Mouse (Mus musculus) layer of hippocampus, adult 2 months (tissue): ENCODE results near the gene Rab33a. TPM values are rescaled to one million over a fixed set of nuclear protein-coding genes. Genes with fewer than 3 reads are reported as not detected.

Experiments used
- DNase-seq, 2 experiments: peaks; one replicate each; pipeline ENCODE4 v3.0.0; 2022; ENCODE audit warnings: low spot score in 2 of 2
- H3K27ac ChIP-seq: fragments of 200-600 bp; 2 replicates; pipeline ENCODE4 v1.8.1; 2022
- H3K4me3 ChIP-seq: fragments of 200-600 bp; 2 replicates; pipeline ENCODE4 v1.8.1; 2022; ENCODE audit warnings: mild to moderate bottlenecking
- CTCF ChIP-seq: fragments of 200-600 bp; conservative IDR thresholded peaks from 2 replicates; pipeline ENCODE4 v1.8.1; 2022; ENCODE audit warnings: antibody characterized with exemption, mild to moderate bottlenecking, moderate library complexity
- long read RNA-seq, 2 experiments: library from polyadenylated mRNA; stranded (forward); transcript quantifications; one replicate each; pipeline ENCODE4 v2.0.0; 2021; ENCODE audit warnings: borderline mapping rate in 2 of 2
- total RNA-seq, 2 experiments: library from RNA; stranded (reverse); gene quantifications; 2 replicates each; pipeline ENCODE4 v1.2.3; 2021

The Rab33a gene
- 10 to 100 TPM; 22.1 to 24.3 TPM for total RNA-seq
- long read RNA-seq, experiment 1, transcript Rab33a-201 (2 exons, 1,158 nt): major isoform, 9 of 11 reads
- long read RNA-seq, experiment 1, partial matches to known transcripts: 0 of 11 reads
- long read RNA-seq, experiment 1, other reads (novel, unspliced or antisense): 2 of 11 reads
- long read RNA-seq, experiment 2, transcript Rab33a-201 (2 exons, 1,158 nt): major isoform, 9 of 14 reads
- long read RNA-seq, experiment 2, partial matches to known transcripts: 0 of 14 reads
- long read RNA-seq, experiment 2, other reads (novel, unspliced or antisense): 5 of 14 reads

DNA sequence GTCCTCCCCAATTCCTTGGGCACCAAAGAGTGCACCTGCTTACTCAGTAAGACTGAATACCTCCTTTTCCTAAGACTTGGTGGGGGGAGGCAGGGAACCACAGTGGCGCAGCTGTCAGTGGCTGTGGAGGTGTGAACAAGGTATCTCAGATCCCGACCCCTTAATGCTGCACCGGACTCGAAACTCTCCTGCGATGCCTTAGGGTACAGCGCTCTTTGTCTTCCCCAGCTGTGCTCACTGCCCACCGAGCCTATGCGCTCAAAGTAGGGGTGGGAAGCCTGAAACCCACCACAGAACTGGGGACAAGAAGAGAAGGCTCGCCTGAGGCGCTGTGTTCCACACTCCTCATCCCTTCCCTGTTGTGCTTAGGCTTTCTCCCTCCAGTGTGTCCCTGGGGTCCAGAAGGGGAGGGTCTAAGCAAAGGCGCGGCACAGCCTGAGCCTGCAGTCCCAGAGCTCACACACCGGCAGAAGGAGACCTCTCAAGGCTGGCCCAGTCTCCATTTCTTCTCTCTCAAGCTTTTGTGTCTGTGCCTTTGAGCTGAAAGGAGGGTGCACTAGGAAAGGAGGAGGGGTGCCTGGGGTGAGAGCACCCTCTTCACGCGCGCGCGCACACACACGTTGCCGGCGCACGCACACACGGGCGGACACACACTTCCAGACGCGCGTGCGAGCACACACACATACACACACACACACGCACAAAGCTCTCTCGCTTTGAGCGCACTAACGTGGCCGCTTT lies at the start of gene Rab33a:
Rab33a (plus strand) TSS at position 478 of the 741 bp plus-strand sequence.
- no peak for TF ChIP-seq CTCF
- Histone ChIP-seq H3K4me3 (peak within 1 kb of the TSS; percentile 63), H3K27ac (peak within 1 kb of the TSS; percentile 85)
- DNase-seq: peak; percentile 38 to 56

- Histone ChIP-seq H3K27ac (no peak overlapping the region), H3K4me3 (no peak overlapping the region)
- DNase-seq: no peak
- TF ChIP-seq CTCF: no peak
Measured at GRCm38 (mm10) chrX:48481095-48481494, 38.0 kb upstream of the Rab33a start.

- no peak for DNase-seq
- TF ChIP-seq CTCF: no peak
- no peak overlapping the region for H3K4me3 ChIP-seq
- no peak overlapping the region for H3K27ac ChIP-seq
Measured at GRCm38 (mm10) chrX:48481687-48482086, 37.4 kb upstream of the Rab33a start.

GRCm38 (mm10) chrX:48493763-48494162 lies 25.3 kb upstream of the Rab33a start:
- no peak overlapping the region for H3K27ac ChIP-seq
- no peak overlapping the region for H3K4me3 ChIP-seq
- no peak for DNase-seq
- TF ChIP-seq CTCF: no peak

- no peak for TF ChIP-seq CTCF
- H3K27ac ChIP-seq: peak within 1 kb of the TSS; percentile 78
- peak; percentile 83 to 93 for DNase-seq
- peak within 1 kb of the TSS; percentile 69 for H3K4me3 ChIP-seq
Measured at GRCm38 (mm10) chrX:48513166-48513807, 5.8 kb upstream of the Rab33a start, which contains the start of gene Aifm1. Gene Aifm1, minus strand, starts transcription at chrX:48513563.

DNA sequence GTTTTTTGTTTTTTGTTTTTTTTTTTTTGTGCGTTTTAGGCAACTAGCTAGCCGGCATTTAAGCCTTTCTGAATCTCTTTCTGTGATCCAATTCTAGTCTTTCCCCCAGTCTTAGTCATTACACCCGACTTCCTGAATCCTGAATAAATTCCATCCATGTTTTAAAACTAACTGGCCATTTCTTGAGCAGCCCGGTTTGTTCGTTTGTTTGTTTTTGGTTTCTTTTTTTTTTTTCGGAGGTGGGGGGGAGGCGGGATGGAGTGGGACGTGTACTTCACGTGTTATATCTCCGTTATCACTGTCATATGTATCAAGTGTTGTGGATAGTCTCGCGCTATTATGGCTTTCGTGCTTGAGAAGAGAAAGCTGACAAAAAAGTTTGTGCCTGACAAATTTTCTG lies 5.3 kb upstream of the Rab33a start:
- H3K4me3 ChIP-seq: peak overlapping the region; percentile 69
- TF ChIP-seq CTCF: no peak
- DNase-seq: no peak
- H3K27ac ChIP-seq: peak overlapping the region; percentile 73

DNA sequence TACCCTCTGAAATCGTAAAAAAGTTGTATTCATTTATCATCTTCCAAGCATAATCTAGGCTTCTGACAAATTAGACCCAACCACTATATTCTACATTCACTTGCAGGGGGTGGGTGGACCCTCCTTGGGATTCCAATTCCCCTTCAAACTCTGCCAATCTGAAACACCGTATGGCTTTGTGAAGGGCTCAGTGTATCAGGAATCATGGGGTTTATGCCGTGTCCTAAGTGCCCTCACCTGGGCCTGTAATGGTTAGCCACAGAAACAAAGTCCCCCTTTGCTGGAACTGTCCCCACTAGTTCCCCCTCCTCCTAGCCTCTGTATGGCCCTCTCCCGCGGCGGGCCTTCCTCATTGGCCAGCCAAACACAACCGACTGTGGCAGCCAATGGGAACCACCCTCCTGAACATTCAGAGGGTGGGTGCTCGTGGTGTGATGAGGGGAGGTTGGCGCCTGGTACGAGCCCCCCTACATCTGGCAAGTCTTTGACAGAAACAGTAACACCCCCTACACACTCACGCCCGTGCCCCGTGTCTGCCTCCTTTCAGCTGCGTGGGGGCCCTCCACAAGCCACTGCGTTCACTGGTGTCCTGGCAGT lies 776 bp upstream of the Rab33a start:
- peak; percentile 27 for DNase-seq
- Histone ChIP-seq H3K4me3 (peak overlapping the region; percentile 63), H3K27ac (peak overlapping the region; percentile 85)
- no peak for TF ChIP-seq CTCF

DNA sequence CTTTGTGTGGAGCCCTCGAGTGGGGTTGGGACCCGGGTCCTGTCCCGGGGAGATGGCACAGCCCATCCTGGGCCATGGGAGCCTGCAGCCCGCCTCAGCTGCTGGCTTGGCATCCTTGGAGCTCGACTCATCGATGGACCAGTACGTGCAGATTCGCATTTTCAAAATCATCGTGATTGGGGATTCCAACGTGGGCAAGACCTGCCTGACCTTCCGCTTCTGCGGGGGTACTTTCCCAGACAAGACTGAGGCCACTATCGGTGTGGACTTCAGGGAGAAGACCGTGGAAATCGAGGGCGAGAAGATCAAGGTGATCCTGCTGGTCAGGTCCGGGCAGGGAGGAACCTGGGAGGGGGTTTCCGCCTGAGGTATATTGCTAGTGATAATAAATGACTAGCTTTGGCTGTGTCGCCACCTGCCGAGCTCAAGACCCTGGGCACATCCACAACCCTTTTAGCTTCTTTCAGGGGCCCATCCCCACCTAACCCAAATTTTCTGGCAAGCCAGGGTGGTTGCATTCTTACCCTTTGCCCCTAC lies 532 bp downstream of the Rab33a start:
- no peak for DNase-seq
- Histone ChIP-seq H3K27ac (peak overlapping the region; percentile 85), H3K4me3 (peak overlapping the region; percentile 63)
- TF ChIP-seq CTCF: peak; percentile 26

DNA sequence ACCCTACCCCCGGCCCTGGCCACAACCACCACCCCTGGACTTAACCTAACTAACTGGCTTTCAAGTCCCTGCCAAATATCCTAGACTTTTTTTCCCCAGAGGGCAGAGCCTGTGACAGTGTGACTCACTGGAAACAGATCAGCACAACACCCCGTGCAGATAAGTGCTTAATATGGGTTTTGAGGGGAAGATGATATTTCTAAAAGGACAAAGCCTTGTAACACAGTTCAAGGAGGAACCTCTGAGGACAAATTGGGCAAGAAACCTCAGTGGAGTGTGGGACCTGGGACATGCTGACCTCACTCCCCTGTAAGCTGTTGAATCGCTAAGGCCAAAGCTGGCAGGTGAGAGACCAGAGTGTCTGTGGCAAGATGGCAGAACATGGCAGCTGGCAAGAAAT lies 2.6 kb downstream of the Rab33a start:
- H3K27ac ChIP-seq: no peak overlapping the region
- TF ChIP-seq CTCF: no peak
- H3K4me3 ChIP-seq: no peak overlapping the region
- DNase-seq: no peak

DNA sequence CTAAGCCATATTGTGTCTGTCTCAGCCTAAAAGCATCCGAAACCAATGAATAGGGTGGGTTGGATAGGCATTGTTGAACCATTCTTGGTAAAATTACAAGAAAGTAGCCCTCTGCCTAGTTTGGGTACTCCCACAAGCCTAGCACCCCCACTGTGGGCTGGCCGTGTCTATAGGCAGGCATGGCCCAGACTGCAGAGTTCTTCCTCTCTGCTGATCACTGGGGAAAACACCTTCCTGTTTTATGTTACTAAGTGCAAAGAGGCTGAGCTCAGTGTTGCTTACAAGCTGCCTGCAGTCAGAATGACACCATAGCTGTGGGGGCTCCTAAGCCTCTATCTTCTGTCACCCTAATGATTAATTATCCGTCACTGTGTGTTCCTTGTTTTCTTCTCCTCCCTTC lies 4.4 kb downstream of the Rab33a start:
- DNase-seq: no peak
- H3K4me3 ChIP-seq: no peak overlapping the region
- no peak overlapping the region for H3K27ac ChIP-seq
- no peak for TF ChIP-seq CTCF

DNA sequence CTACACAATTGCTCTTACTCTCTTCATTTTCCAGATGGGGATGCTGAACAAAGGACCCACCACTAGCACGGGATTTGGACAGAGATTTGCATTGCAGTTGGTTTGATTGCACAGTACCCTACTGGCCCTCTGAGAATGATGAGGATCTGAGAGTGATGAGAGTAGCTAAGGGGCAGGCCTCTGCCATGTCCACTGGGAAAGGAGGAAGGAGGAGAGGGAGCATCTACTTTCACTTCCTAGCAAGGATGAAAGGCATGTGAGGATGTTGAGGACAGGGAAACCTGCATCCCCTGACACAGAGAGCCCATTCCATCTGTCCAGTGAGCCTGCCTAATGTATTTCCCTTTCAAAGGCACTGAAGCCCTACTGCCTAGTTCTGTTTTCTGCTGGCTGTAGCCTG lies 6.2 kb downstream of the Rab33a start:
- no peak for TF ChIP-seq CTCF
- DNase-seq: no peak
- H3K4me3 ChIP-seq: no peak overlapping the region
- H3K27ac ChIP-seq: peak overlapping the region; percentile 55; the same call in 1 of the 2 replicates

- Histone ChIP-seq H3K4me3 (no peak overlapping the region), H3K27ac (peak overlapping the region; percentile 46; the same call in 1 of the 2 replicates)
- no peak for TF ChIP-seq CTCF
- no peak for DNase-seq
Measured at GRCm38 (mm10) chrX:48525866-48526265, 6.8 kb downstream of the Rab33a start.

GRCm38 (mm10) chrX:48526435-48526834 lies 7.3 kb downstream of the Rab33a start:
- DNase-seq: no peak
- H3K27ac ChIP-seq: 0 out of 2 replicates have a peak overlapping the region, but pooled peaks have one; percentile 46
- TF ChIP-seq CTCF: no peak
- H3K4me3 ChIP-seq: no peak overlapping the region
